Mouse (Mus musculus): ENCODE data around the gene Large2. TPM values are rescaled to one million over a fixed set of nuclear protein-coding genes. Genes with fewer than 3 reads are reported as not detected.

Gene Large2
- total RNA-seq, 2 experiments from 2014 or later: 0.79 to 2.4 TPM

DNA sequence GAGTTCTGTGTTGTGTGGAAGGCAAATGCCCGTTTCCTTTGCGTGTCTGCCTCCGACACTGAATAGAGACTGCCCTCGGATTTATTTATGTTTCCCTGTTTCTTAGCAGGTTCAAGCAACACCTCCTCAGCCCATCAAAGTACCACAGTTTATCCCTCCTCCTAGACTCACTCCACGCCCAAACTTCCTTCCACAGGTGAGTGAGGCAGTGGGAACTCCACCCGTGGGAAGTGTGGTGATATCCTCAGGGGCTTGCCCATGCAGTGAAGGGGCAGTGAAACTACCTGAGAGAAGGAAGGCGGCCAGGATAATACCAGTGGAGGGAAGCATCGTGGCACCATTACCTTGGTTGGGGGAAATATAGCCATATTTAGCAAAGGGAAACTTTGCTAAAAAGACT lies 46.5 kb downstream of the Large2 start:
- DNase-seq: no peak

GRCm38 (mm10) chr2:92327601-92328000 lies 47.1 kb downstream of the Large2 start:
- DNase-seq: no peak

DNA sequence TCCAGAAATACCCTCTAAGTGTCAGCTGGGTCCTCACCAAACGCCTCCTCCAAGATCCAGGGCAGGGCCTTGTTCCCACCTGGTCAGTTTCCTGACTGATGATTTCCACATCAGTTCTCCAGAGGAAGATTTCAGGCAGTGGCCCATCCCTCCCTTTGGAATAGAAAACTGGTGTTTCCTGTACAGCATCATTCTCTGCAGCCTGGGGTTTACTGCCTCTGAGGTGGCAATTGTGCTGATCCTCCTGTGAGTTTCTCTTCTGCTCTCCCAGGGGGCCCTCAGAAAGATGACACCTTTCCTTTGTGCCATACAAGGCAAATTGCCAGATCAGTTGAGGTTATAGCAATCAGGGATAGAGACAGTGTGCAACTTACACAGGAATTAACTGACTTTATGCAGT lies 48.4 kb downstream of the Large2 start:
- no peak for DNase-seq

GRCm38 (mm10) chr2:92325676-92326075 lies 49.0 kb downstream of the Large2 start:
- no peak for DNase-seq

- DNase-seq: peak; percentile 37 to 45
These were observed 52.0 kb downstream of the Large2 start for GRCm38 (mm10) chr2:92322669-92323068.

DNA sequence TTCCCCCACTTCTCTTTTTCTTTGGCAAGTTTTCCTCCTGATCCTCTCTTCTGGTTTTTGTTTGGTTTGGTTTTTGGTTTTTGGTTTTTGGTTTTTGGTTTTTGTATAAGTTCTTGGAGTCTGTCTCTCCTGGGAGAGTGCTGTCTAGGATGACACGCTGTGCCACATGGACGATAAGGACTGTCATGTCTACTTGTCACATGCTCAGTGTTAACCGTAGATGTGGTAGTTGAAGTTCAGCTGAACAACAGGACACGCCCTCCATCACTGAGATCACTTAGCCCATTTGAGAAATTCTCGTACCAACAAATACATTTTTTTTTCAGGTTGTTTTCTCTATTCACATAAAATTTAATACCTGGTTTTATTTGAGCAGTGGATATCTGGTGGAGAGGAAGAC lies 57.4 kb downstream of the Large2 start:
- DNase-seq: no peak

GRCm38 (mm10) chr2:92316652-92317051 lies 58.0 kb downstream of the Large2 start:
- no peak for DNase-seq

Small RNAs within 50 kb of the gene (microRNA-seq; reads per million reads assigned to microRNA genes)
- gene Mir7000: not detected

Other genes starting within 250 kb of the Large2 start
- 100 to 1,000 TPM in 1 of 2 experiments, 10 to 100 TPM in 1; 97.3 to 224 TPM for gene Pex16, start 193 bp downstream of the Large2 start, total RNA-seq (2021)
- 10 to 100 TPM in 1 of 2 experiments, 1 to 10 TPM in 1; 6.2 to 10.0 TPM for gene 1700029I15Rik, start 7.7 kb upstream of the Large2 start, total RNA-seq (2021)
- gene Mapk8ip1, start 26.4 kb upstream of the Large2 start, total RNA-seq (2021): 10 to 100 TPM; 30.9 to 35.1 TPM
- 10 to 100 TPM; 38.4 to 47.8 TPM for gene Cry2, start 59.2 kb upstream of the Large2 start, total RNA-seq (2021)
- 10 to 100 TPM; 14.8 to 24.3 TPM for gene Slc35c1, start 85.7 kb upstream of the Large2 start, total RNA-seq (2021)
- 10 to 100 TPM; 10.2 to 15.1 TPM for gene Chst1, start 224.8 kb upstream of the Large2 start, total RNA-seq (2021)

Measured in adrenal gland, postnatal 36 days (tissue).